Mouse (Mus musculus) liver, embryonic 14.5 days (tissue): ENCODE measurements at regions not wholly inside any gene's neighbourhood (a gene's known extent, or its start where the extent isn't known, plus 50 kb on each side); places are given as distances from the start of the nearest gene placed in this dataset.

ENCODE experiments used
- ATAC-seq: fragments of 200-750 bp; cut with Nextera tagmentation; 2 replicates; pipeline ENCODE4 v1.8.0; 2017; ENCODE audit warnings: moderate number of reproducible peaks, mild to moderate bottlenecking, moderate library complexity; ENCODE audit not compliant: insufficient read depth
- DNase-seq, 3 experiments: peaks; one replicate each; pipeline ENCODE4 v3.0.0-alpha.2; 2012 to 2013; ENCODE audit warnings: low read depth in 3 of 3, low spot score in 3 of 3
- H3K27ac ChIP-seq: fragments of 300-500 bp; sonication (generic); 2 replicates; pipeline ENCODE4 v1.5.1; 2014; ENCODE audit warnings: moderate library complexity, mild to moderate bottlenecking, control low read depth, inconsistent platforms
- H3K27me3 ChIP-seq: fragments of 300-500 bp; sonication (generic); 2 replicates; pipeline ENCODE4 v1.6.1; 2014; ENCODE audit warnings: mild to moderate bottlenecking, low read length, moderate library complexity; ENCODE audit not compliant: control insufficient read depth, insufficient read depth
- H3K36me3 ChIP-seq: fragments of 300-500 bp; sonication (generic); replicated peaks from 2 replicates; pipeline ENCODE4 v1.6.1; 2014; ENCODE audit warnings: low read depth; ENCODE audit not compliant: control insufficient read depth, insufficient read depth
- H3K4me1 ChIP-seq, 2 experiments: fragments of 200-500 bp in 1 of 2; fragments of 300-500 bp in 1 of 2; sonication (generic) in 1 of 2; replicated peaks; 2 replicates each; pipeline ENCODE4 v1.6.1; 2012 to 2014; ENCODE audit warnings: antibody characterized with exemption in 1 of 2, inconsistent platforms in 1 of 2, low read length in 1 of 2; ENCODE audit not compliant: control insufficient read depth in 2 of 2, insufficient read depth in 2 of 2
- H3K4me2 ChIP-seq: fragments of 300-500 bp; sonication (generic); 2 replicates; pipeline ENCODE4 v1.6.1; 2014; ENCODE audit warnings: low read depth, mild to moderate bottlenecking, control low read depth, moderate library complexity
- H3K4me3 ChIP-seq, 2 experiments: fragments of 200-500 bp in 1 of 2; fragments of 300-500 bp in 1 of 2; sonication (generic) in 1 of 2; 2 replicates each; pipeline ENCODE4 v1.5.1; 2012 to 2014; ENCODE audit warnings: low read depth in 2 of 2, low read length in 2 of 2, mild to moderate bottlenecking in 2 of 2, control low read depth in 1 of 2, inconsistent platforms in 1 of 2, moderate library complexity in 1 of 2; ENCODE audit not compliant: insufficient read depth in 1 of 2
- H3K9ac ChIP-seq: fragments of 300-500 bp; sonication (generic); replicated peaks from 2 replicates; pipeline ENCODE4 v1.6.1; 2014; ENCODE audit warnings: mild to moderate bottlenecking, control low read depth, moderate library complexity
- H3K9me3 ChIP-seq: fragments of 300-500 bp; sonication (generic); 2 replicates; pipeline ENCODE4 v1.6.1; 2016; ENCODE audit warnings: low read length, mixed read lengths; ENCODE audit not compliant: control insufficient read depth
- CTCF ChIP-seq: IDR thresholded peaks from 2 replicates; pipeline ENCODE4 v1.5.1; 2016; ENCODE audit warnings: antibody characterized with exemption, low read depth, control low read depth
- EP300 ChIP-seq: IDR thresholded peaks from 2 replicates; pipeline ENCODE4 v1.6.1; 2016; ENCODE audit warnings: antibody characterized with exemption, low read depth
- WGBS: fragments of 180-500 bp; shearing (Covaris S2); extraction: QIAGEN DNeasy Blood & Tissue Kit; methylation state at CpG from one replicate; pipeline ENCODE4 v1.1.7; 2014; ENCODE audit not compliant: insufficient replicate concordance; 5-methylcytosine and 5-hydroxymethylcytosine counted together

- H3K27ac ChIP-seq: peak overlapping the region; percentile 73
- no peaks in the 10 kb centered on the region for H3K27me3 ChIP-seq
- no peaks in the 10 kb centered on the region for H3K9me3 ChIP-seq
- ATAC-seq (peak; percentile 91), DNase-seq (peak in 1 of 3 experiments; percentile 73)
- WGBS: 24% methylated on average over 1 of the region's 1 CpGs
- H3K4me2 ChIP-seq: peak overlapping the region; percentile 38; the same call in 1 of the 2 replicates
- peaks cover 32 to 40% of the 10 kb centered on the region in 2 experiments for H3K4me1 ChIP-seq
- TF ChIP-seq CTCF (no peak), EP300 (peak; percentile 95)
- no peak overlapping the region for H3K9ac ChIP-seq
- H3K4me3 ChIP-seq: no peak overlapping the region
- no peaks in the 10 kb centered on the region for H3K36me3 ChIP-seq
Observed at GRCm38 (mm10) chr17:75808025-75808424, 256.3 kb upstream of the Fam98a start.

GRCm38 (mm10) chr17:75804358-75804757, 252.6 kb upstream of the Fam98a start:
- Histone ChIP-seq H3K4me1 (peaks cover 11 to 19% of the 10 kb centered on the region in 2 experiments), H3K9me3 (no peaks in the 10 kb centered on the region), H3K27me3 (no peaks in the 10 kb centered on the region), H3K36me3 (no peaks in the 10 kb centered on the region), H3K4me3 (no peak overlapping the region), H3K4me2 (no peak overlapping the region), H3K9ac (no peak overlapping the region), H3K27ac (no peak overlapping the region)
- WGBS: 48% methylated on average over 1 of the region's 1 CpGs
- DNase-seq: no peak
- ATAC-seq: no peak
- TF ChIP-seq CTCF (no peak), EP300 (no peak)

- Histone ChIP-seq H3K4me2 (no peak overlapping the region), H3K27me3 (no peaks in the 10 kb centered on the region), H3K4me1 (no peaks in the 10 kb centered on the region), H3K36me3 (no peaks in the 10 kb centered on the region), H3K4me3 (no peak overlapping the region), H3K9me3 (no peaks in the 10 kb centered on the region), H3K27ac (no peak overlapping the region), H3K9ac (no peak overlapping the region)
- WGBS: 61% methylated on average over 3 of the region's 3 CpGs
- TF ChIP-seq EP300: no peak
- no peak for TF ChIP-seq CTCF
- ATAC-seq: no peak
- no peak for DNase-seq
Observed at GRCm38 (mm10) chr17:75796380-75796779, 244.6 kb upstream of the Fam98a start.

GRCm38 (mm10) chr17:75795772-75796171, 244.0 kb upstream of the Fam98a start:
- no peaks in the 10 kb centered on the region for H3K9me3 ChIP-seq
- H3K9ac ChIP-seq: no peak overlapping the region
- no peak overlapping the region for H3K27ac ChIP-seq
- WGBS: 70% methylated on average over 3 of the region's 3 CpGs
- H3K4me3 ChIP-seq: no peak overlapping the region
- no peak for DNase-seq
- no peaks in the 10 kb centered on the region for H3K36me3 ChIP-seq
- no peaks in the 10 kb centered on the region for H3K4me1 ChIP-seq
- TF ChIP-seq EP300 (no peak), CTCF (no peak)
- H3K27me3 ChIP-seq: no peaks in the 10 kb centered on the region
- no peak overlapping the region for H3K4me2 ChIP-seq
- ATAC-seq: no peak

- TF ChIP-seq CTCF (peak; percentile 47; the same call in 1 of the 2 replicates), EP300 (no peak)
- Histone ChIP-seq H3K4me3 (no peak overlapping the region), H3K27me3 (no peaks in the 10 kb centered on the region), H3K9ac (no peak overlapping the region), H3K4me1 (no peaks in the 10 kb centered on the region), H3K27ac (no peak overlapping the region), H3K9me3 (no peaks in the 10 kb centered on the region), H3K36me3 (no peaks in the 10 kb centered on the region), H3K4me2 (no peak overlapping the region)
- WGBS: 29% methylated on average over 2 of the region's 2 CpGs
- no peak for DNase-seq
- no peak for ATAC-seq
Observed at GRCm38 (mm10) chr17:75779770-75780169, 228.0 kb upstream of the Fam98a start.
